Comparison of ENCODE assay signal across 12 mouse cellular contexts in genomic region chr3:37180039-37180743, GRCm38 (mm10). TPM values are rescaled to one million over a fixed set of nuclear protein-coding genes. Genes with fewer than 3 reads are reported as not detected.
A peak's percentile ranks its signal among the peaks of the same experiment; 100 is the strongest.
DNase-seq lines count a peak whose midpoint lies in the region; TF ChIP-seq lines count a peak whose summit lies in the region.
"Had no signal": no experiment of that assay in that cellular context is flagged by ENCODE, and none has a peak within 500 bp of the region (broad histone marks: within the 10 kb centered on the region; RNA-seq: fewer than 3 reads in every experiment).

No protein-coding gene starts in this region.

- peak; percentile 20 to 42 for DNase-seq in cerebellum, postnatal 10 days
- no peak for DNase-seq in cerebellum, adult 8-10 months
- DNase-seq in lung, adult 2 months, result peak; percentile 14
- no peak for DNase-seq in lung, adult 18-20 months
- DNase-seq in brain, embryonic 14.5 days (ENCODE audit: low read depth), result no peak
- DNase-seq in testis, postnatal 14 days (ENCODE audit: low spot score), result peak; percentile 40
- no peak for DNase-seq in kidney, postnatal 10 days
- DNase-seq in kidney, adult 18-20 months, result no peak
- DNase-seq: gastrocnemius, postnatal 36 days; liver, embryonic 13.5 days had no signal

- no peak overlapping the region for H3K4me3 ChIP-seq in lung, adult 2 months (replicated peaks; ENCODE audit: extremely low read depth, low read depth, low read length)
- H3K4me3 ChIP-seq: liver, embryonic 13.5 days; neural tube, embryonic 13.5 days had no signal

- H3K4me1 ChIP-seq in lung, adult 2 months (ENCODE audit: control insufficient read depth, insufficient read depth, low read length), result no peaks in the 10 kb centered on the region; the same call in 1 of the 2 replicates
- H3K4me1 ChIP-seq: liver, embryonic 13.5 days had no signal

- peak; percentile 22; the same call in 1 of the 2 replicates for TF ChIP-seq CTCF in lung, adult 2 months (IDR thresholded peaks at IDR 0.05; ENCODE audit: insufficient read depth, low read length)
- TF ChIP-seq CTCF in brain, embryonic 14.5 days (IDR thresholded peaks at IDR 0.05; ENCODE audit: borderline replicate concordance, extremely low read depth, insufficient read depth, insufficient read length), result peak; percentile 29; the same call in 1 of the 2 replicates

- WGBS in lung, adult 2 months, result 78% methylated on average over 12 of the region's 12 CpGs

- no peak for TF ChIP-seq POLR2A in lung, adult 2 months (IDR thresholded peaks at IDR 0.05; ENCODE audit: borderline replicate concordance, extremely low read depth, low read depth, low read length)
- no peak for TF ChIP-seq POLR2A in brain, embryonic 14.5 days (IDR thresholded peaks at IDR 0.05; ENCODE audit: borderline replicate concordance, extremely low read depth, insufficient read depth, insufficient read length, poor library complexity, severe bottlenecking)

RNA-seq across cellular contexts. Expression of gene Il21, which starts 52.2 kb away (rescaled TPM):
- not detected in 2 replicates for polyA plus RNA-seq in lung, adult 2 months (2012; rRNA removed)
- not detected in 2 replicates for polyA plus RNA-seq in brain, embryonic 14.5 days (2012; rRNA removed)
- polyA plus RNA-seq: kidney, embryonic 14.5 days; liver, embryonic 13.5 days; neural tube, embryonic 13.5 days had no signal

RNA-seq across cellular contexts. Expression of gene Il2, which starts 54.4 kb away (rescaled TPM):
- not detected in 2 replicates for polyA plus RNA-seq in lung, adult 2 months (2012; rRNA removed)
- polyA plus RNA-seq in brain, embryonic 14.5 days (2012; rRNA removed), result 0.15 TPM in 2 replicates
- polyA plus RNA-seq: liver, embryonic 13.5 days had no signal

Comparison
In these comparisons a context has a peak if more than half of its experiments do, and no peak if none do; other contexts are left out.
1. DNase-seq: peak in cerebellum, postnatal 10 days (2 of 2), lung, adult 2 months (single experiment) and testis, postnatal 14 days (single experiment); none in cerebellum, adult 8-10 months (single experiment), lung, adult 18-20 months (0 of 2), brain, embryonic 14.5 days (single experiment), kidney, postnatal 10 days (single experiment) and kidney, adult 18-20 months (single experiment).